Mouse (Mus musculus): ENCODE results near the gene Zfp455.

The Zfp455 gene

GRCm38 (mm10) chr13:67194340-67194894 lies at the start of gene Zfp455:
Gene Zfp455, plus strand, starts transcription at chr13:67194506.
- DNase-seq (ENCODE audit: low read depth), result peak; percentile 88

- DNase-seq (ENCODE audit: low read depth), result peak; percentile 10
These were observed 28.2 kb upstream of the Zfp455 start for GRCm38 (mm10) chr13:67166122-67166521.

- peak; percentile 93 for DNase-seq (ENCODE audit: low read depth)
These were observed 21.1 kb upstream of the Zfp455 start, which contains the start of gene Rsl1 for GRCm38 (mm10) chr13:67172991-67173722. Gene Rsl1, plus strand, starts transcription at chr13:67173182.

GRCm38 (mm10) chr13:67173723-67174055 lies 20.6 kb upstream of the Zfp455 start:
- peak; percentile 27 for DNase-seq (ENCODE audit: low read depth)

- no peak for DNase-seq (ENCODE audit: low read depth)
These were observed 7.3 kb downstream of the Zfp455 start for GRCm38 (mm10) chr13:67201656-67202055.

- DNase-seq (ENCODE audit: low read depth), result peak; percentile 56
These were observed 19.8 kb downstream of the Zfp455 start for GRCm38 (mm10) chr13:67214015-67214607.

All from induced T-regulatory cell, adult 2 months (primary cell).